Mouse (Mus musculus) heart, postnatal 0 days (tissue): ENCODE measurements at regions not wholly inside any gene's neighbourhood (a gene's known extent, or its start where the extent isn't known, plus 50 kb on each side); places are given as distances from the start of the nearest gene placed in this dataset.

Experiments used
- ATAC-seq: fragments of 200-750 bp; cut with Nextera tagmentation; 2 replicates; pipeline ENCODE4 v1.8.0; 2017; ENCODE audit warnings: low read depth, moderate number of reproducible peaks, moderate library complexity; ENCODE audit not compliant: insufficient read depth
- DNase-seq: peaks from one replicate; pipeline ENCODE4 v3.0.0-alpha.2; 2016; ENCODE audit warnings: low spot score
- H3K27ac ChIP-seq: fragments of 300-500 bp; sonication (generic); 2 replicates; pipeline ENCODE4 v1.5.1; 2014; ENCODE audit warnings: low read depth, mild to moderate bottlenecking
- H3K27me3 ChIP-seq: fragments of 300-500 bp; sonication (generic); 2 replicates; pipeline ENCODE4 v1.6.1; 2014; ENCODE audit warnings: low read length, mixed read lengths; ENCODE audit not compliant: control insufficient read depth, insufficient read depth
- H3K36me3 ChIP-seq: fragments of 300-500 bp; sonication (generic); replicated peaks from 2 replicates; pipeline ENCODE4 v1.6.1; 2014; ENCODE audit warnings: low read length, mixed read lengths; ENCODE audit not compliant: control insufficient read depth, insufficient read depth
- H3K4me1 ChIP-seq: fragments of 300-500 bp; sonication (generic); 2 replicates; pipeline ENCODE4 v1.6.1; 2014; ENCODE audit warnings: antibody characterized with exemption; ENCODE audit not compliant: control insufficient read depth, insufficient read depth
- H3K4me2 ChIP-seq: fragments of 300-500 bp; sonication (generic); 2 replicates; pipeline ENCODE4 v1.6.1; 2014; ENCODE audit warnings: low read depth, mild to moderate bottlenecking, low read length, moderate library complexity
- H3K4me3 ChIP-seq: fragments of 300-500 bp; sonication (generic); 2 replicates; pipeline ENCODE4 v1.5.1; 2014; ENCODE audit warnings: low read depth, low read length
- H3K9ac ChIP-seq: fragments of 300-500 bp; sonication (generic); replicated peaks from 2 replicates; pipeline ENCODE4 v1.6.1; 2014; ENCODE audit warnings: low read depth, low read length, mixed read lengths
- H3K9me3 ChIP-seq: fragments of 300-500 bp; sonication (generic); replicated peaks from 2 replicates; pipeline ENCODE4 v1.6.1; 2016; ENCODE audit warnings: low read length; ENCODE audit not compliant: control insufficient read depth
- CTCF ChIP-seq: IDR thresholded peaks from 2 replicates; pipeline ENCODE4 v1.5.1; 2016; ENCODE audit warnings: antibody characterized with exemption, control low read depth, low read depth
- EP300 ChIP-seq: IDR thresholded peaks from 2 replicates; pipeline ENCODE4 v1.6.1; 2016; ENCODE audit warnings: antibody characterized with exemption, low read depth
- WGBS: fragments of 180-500 bp; shearing (Covaris S2); extraction: QIAGEN DNeasy Blood & Tissue Kit; methylation state at CpG from one replicate; pipeline ENCODE4 v1.1.7; 2014; 5-methylcytosine and 5-hydroxymethylcytosine counted together

DNA sequence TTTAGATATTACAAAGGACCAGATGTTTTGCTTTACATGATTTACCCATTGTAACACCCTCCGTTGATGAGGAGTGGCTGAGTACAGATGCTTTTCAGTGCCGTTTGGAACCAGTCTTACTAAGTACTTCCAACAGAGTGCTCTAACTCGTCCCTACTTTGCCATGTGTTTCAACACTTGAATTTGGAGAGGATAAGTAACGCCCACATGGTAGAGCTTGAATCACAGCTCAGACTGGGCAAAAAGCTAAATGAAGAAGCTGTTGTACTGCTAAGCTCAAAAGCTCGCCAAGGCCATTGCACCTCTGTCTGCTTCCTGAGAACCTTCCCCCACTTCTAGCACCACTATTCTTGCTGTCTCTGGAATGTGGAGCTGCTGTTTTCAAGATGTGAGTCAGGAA is 471.1 kb downstream of the Nfib start:
- 34% methylated on average over 5 of the region's 5 CpGs for WGBS
- no peaks in the 10 kb centered on the region for H3K36me3 ChIP-seq
- no peaks in the 10 kb centered on the region for H3K27me3 ChIP-seq
- no peak overlapping the region for H3K4me3 ChIP-seq
- no peak overlapping the region for H3K27ac ChIP-seq
- H3K4me2 ChIP-seq: no peak overlapping the region
- no peak overlapping the region for H3K9ac ChIP-seq
- ATAC-seq (no peak), DNase-seq (no peak)
- TF ChIP-seq CTCF: no peak
- TF ChIP-seq EP300: no peak
- peaks cover 7% of the 10 kb centered on the region; the same call in 1 of the 2 replicates for H3K4me1 ChIP-seq
- H3K9me3 ChIP-seq: peaks cover 11% of the 10 kb centered on the region

DNA sequence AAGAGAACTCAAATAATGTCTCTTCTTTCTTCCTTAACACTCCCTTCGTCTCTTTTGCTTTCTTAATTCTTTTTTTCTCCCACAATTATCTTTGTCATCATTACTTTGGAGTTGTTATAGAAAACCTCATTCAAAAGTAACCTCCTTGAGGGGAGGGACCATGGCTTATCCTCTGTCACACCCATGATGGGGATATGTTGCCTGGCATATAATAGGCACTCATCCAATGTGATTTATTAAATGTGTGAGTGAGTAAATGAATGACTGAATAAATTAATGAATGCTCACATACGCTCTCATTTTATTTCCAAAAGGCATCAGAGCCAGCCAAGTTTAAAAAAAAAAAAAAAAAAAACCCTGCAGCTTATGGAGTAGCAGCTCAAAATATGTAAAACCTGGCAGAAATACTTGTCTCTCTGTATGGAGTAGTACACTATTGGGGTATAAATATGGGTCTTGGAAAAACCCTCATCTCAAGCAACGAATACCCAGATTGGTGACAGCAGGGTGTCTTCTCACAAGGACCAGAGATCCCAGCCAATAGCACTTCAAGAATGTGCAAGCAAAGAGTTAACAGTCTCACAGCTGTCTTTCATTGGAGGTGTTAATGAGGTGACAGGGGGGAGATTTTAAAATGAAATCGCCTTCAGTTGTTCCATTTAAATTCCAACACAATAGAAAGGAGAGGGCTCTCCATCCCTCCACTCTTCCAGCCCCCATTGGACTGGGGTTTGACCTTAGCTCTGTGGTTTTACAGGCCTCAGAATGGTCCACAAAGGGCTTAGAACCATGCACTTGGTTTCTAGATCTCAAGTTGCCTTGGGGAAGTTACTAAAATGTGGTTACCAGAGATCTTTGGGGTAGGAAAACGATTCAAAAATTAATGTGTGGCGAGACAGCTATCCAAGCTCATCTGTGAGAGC is 479.1 kb downstream of the Nfib start:
- Histone ChIP-seq H3K27me3 (no peaks in the 10 kb centered on the region), H3K27ac (no peak overlapping the region), H3K36me3 (no peaks in the 10 kb centered on the region), H3K4me2 (no peak overlapping the region), H3K9me3 (no peaks in the 10 kb centered on the region), H3K9ac (no peak overlapping the region), H3K4me1 (peaks cover 2% of the 10 kb centered on the region; the same call in 1 of the 2 replicates), H3K4me3 (no peak overlapping the region)
- no peak for TF ChIP-seq EP300
- no peak for TF ChIP-seq CTCF
- no peak for DNase-seq
- 62% methylated on average over 6 of the region's 6 CpGs for WGBS
- no peak for ATAC-seq

DNA sequence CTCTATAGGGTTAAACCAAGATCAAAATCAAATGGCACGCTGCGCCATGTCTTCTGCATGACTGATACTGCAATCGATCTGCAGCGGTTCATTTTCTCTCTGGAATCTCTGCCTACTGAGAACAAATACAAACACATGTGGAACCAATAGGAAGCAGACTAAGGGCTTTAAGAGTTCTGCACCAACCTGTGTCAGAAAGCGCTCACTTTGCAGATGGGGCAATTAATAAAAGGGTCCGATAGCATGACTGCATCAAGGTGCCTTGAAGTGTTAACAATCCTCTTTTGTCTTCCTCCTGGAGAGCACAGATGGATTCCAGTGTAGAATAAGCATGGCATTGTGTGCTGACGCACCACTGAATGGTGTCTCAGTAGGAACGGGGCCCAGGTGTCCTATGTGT is 484.8 kb downstream of the Nfib start:
- no peak overlapping the region for H3K4me3 ChIP-seq
- no peaks in the 10 kb centered on the region for H3K36me3 ChIP-seq
- 89% methylated on average over 8 of the region's 8 CpGs for WGBS
- DNase-seq (no peak), ATAC-seq (no peak)
- no peak overlapping the region for H3K9ac ChIP-seq
- no peaks in the 10 kb centered on the region for H3K27me3 ChIP-seq
- H3K4me1 ChIP-seq: no peaks in the 10 kb centered on the region
- H3K27ac ChIP-seq: no peak overlapping the region
- H3K4me2 ChIP-seq: no peak overlapping the region
- H3K9me3 ChIP-seq: no peaks in the 10 kb centered on the region
- TF ChIP-seq CTCF (no peak), EP300 (no peak)

DNA sequence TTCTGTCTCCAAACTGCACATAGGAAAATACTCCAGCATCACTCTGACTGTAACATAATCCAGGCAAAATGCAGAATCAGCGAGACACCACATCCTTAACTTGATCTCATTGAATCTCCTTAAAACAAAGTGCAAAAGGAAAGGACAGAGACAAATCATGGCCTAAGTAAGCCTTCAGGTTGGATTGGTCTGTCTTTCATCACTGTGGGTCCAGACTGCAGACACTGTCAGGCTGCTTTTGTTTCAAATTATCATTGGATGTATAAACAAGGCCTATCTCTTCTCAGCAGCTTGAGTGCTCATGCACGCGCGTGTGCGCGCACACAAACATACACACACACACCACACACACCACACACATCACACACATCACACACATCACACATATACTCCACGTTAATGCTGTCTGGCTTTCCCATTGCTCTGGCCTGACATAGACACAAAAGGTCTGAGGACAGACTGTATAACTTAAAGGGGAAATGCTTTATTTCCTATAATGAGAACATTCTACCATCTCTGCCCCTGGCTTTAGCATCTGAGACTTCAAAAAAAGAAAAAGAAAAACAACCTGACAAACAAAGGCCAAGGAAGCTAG is 485.3 kb downstream of the Nfib start:
- TF ChIP-seq EP300 (no peak), CTCF (no peak)
- H3K4me3 ChIP-seq: no peak overlapping the region
- H3K9ac ChIP-seq: no peak overlapping the region
- WGBS: 66% methylated on average over 7 of the region's 7 CpGs
- H3K4me1 ChIP-seq: no peaks in the 10 kb centered on the region
- no peaks in the 10 kb centered on the region for H3K36me3 ChIP-seq
- no peaks in the 10 kb centered on the region for H3K9me3 ChIP-seq
- ATAC-seq: no peak
- H3K27ac ChIP-seq: no peak overlapping the region
- H3K4me2 ChIP-seq: no peak overlapping the region
- H3K27me3 ChIP-seq: no peaks in the 10 kb centered on the region
- DNase-seq: no peak

DNA sequence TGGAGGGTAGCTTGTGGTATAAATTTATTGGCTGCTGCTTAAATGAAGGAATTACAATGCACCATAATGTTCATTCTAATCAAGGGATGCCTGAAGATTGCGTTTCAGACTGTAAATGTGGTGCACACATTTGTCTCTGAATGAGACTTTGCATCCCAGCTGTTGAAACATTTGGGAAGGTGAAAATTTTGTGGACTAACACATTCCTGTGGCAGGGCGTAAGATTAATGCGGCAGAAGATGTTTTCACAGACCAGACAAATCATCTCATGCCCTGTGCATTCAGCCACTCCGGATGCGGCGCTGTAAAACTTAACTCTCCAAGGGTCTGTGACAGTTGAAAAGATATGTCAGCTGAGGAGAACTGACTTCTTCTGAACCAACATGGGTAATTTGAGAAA is 486.9 kb downstream of the Nfib start:
- Histone ChIP-seq H3K4me2 (no peak overlapping the region), H3K9me3 (no peaks in the 10 kb centered on the region), H3K9ac (no peak overlapping the region), H3K4me1 (no peaks in the 10 kb centered on the region), H3K27ac (no peak overlapping the region), H3K27me3 (no peaks in the 10 kb centered on the region), H3K36me3 (no peaks in the 10 kb centered on the region), H3K4me3 (no peak overlapping the region)
- ATAC-seq: no peak
- DNase-seq: no peak
- WGBS: 84% methylated on average over 6 of the region's 6 CpGs
- TF ChIP-seq EP300 (no peak), CTCF (no peak)
